Mouse (Mus musculus) layer of hippocampus, postnatal 25 days (tissue): ENCODE data around the gene Hist1h3a. TPM values are rescaled to one million over a fixed set of nuclear protein-coding genes. Genes with fewer than 3 reads are reported as not detected.
"Not testable (repeated sequence)": the region's sequence is repeated elsewhere in the genome, so short reads cannot be mapped to it uniquely, and the experiment has no call there.

Experiments
- DNase-seq, 2 experiments: peaks; one replicate each; pipeline ENCODE4 v3.0.0; 2022; ENCODE audit warnings: mixed read lengths in 2 of 2, low spot score in 1 of 2; ENCODE audit errors: extremely low spot score in 1 of 2
- total RNA-seq, 2 experiments: library from RNA; stranded (reverse); gene quantifications; 2 replicates each; pipeline ENCODE4 v1.2.3; 2021

Gene Hist1h3a
- total RNA-seq, 2 experiments from 2014 or later, result 30.8 to 53.8 TPM

GRCm38 (mm10) chr13:23744421-23745380 lies 17.5 kb downstream of the Hist1h3a start:
- no peak for DNase-seq

- no peak for DNase-seq
Measured at GRCm38 (mm10) chr13:23743963-23744362, 18.2 kb downstream of the Hist1h3a start.

- no peak for DNase-seq
Measured at GRCm38 (mm10) chr13:23743215-23743614, 19.0 kb downstream of the Hist1h3a start.

- no peak for DNase-seq
Measured at GRCm38 (mm10) chr13:23742007-23742406, 20.2 kb downstream of the Hist1h3a start.

- DNase-seq, result no peak
Measured at GRCm38 (mm10) chr13:23740910-23741309, 21.3 kb downstream of the Hist1h3a start.

GRCm38 (mm10) chr13:23740256-23740840 lies 21.8 kb downstream of the Hist1h3a start:
- no peak for DNase-seq

- DNase-seq, result no peak
Measured at GRCm38 (mm10) chr13:23739922-23740252, 22.3 kb downstream of the Hist1h3a start.

GRCm38 (mm10) chr13:23739069-23739921 lies 22.9 kb downstream of the Hist1h3a start:
- peak; percentile 69 to 80 for DNase-seq

- DNase-seq, result peak; percentile 75 to 86
Measured at GRCm38 (mm10) chr13:23738677-23739068, 23.5 kb downstream of the Hist1h3a start, which contains the start of gene Hist1h1c. Gene Hist1h1c (plus strand): TSS chr13:23738808.

GRCm38 (mm10) chr13:23738041-23738440 lies 24.1 kb downstream of the Hist1h3a start:
- no peak for DNase-seq

- DNase-seq, result no peak
Measured at GRCm38 (mm10) chr13:23737091-23737490, 25.1 kb downstream of the Hist1h3a start.

- DNase-seq, result no peak
Measured at GRCm38 (mm10) chr13:23732156-23732804, 29.9 kb downstream of the Hist1h3a start.

GRCm38 (mm10) chr13:23730479-23730878 lies 31.7 kb downstream of the Hist1h3a start:
- no peak for DNase-seq

GRCm38 (mm10) chr13:23729706-23730105 lies 32.5 kb downstream of the Hist1h3a start:
- no peak for DNase-seq

- no peak for DNase-seq
Measured at GRCm38 (mm10) chr13:23729192-23729525, 33.0 kb downstream of the Hist1h3a start.

- DNase-seq, result no peak
Measured at GRCm38 (mm10) chr13:23728472-23729191, 33.6 kb downstream of the Hist1h3a start.

GRCm38 (mm10) chr13:23725213-23725612 lies 37.0 kb downstream of the Hist1h3a start:
- DNase-seq, result no peak

- DNase-seq, result no peak
Measured at GRCm38 (mm10) chr13:23724239-23724638, 37.9 kb downstream of the Hist1h3a start.

GRCm38 (mm10) chr13:23717593-23718245 lies 44.5 kb downstream of the Hist1h3a start:
- not testable (repeated sequence) for DNase-seq
